Mouse (Mus musculus) liver, embryonic 14.5 days (tissue): ENCODE data around the gene Igf1r. TPM values are rescaled to one million over a fixed set of nuclear protein-coding genes. Genes with fewer than 3 reads are reported as not detected.

Experiments used
- ATAC-seq: fragments of 200-750 bp; cut with Nextera tagmentation; 2 replicates; pipeline ENCODE4 v1.8.0; 2017; ENCODE audit warnings: moderate number of reproducible peaks, mild to moderate bottlenecking, moderate library complexity; ENCODE audit not compliant: insufficient read depth
- DNase-seq, 3 experiments: peaks; one replicate each; pipeline ENCODE4 v3.0.0-alpha.2; 2012 to 2013; ENCODE audit warnings: low read depth in 3 of 3, low spot score in 3 of 3
- H3K27ac ChIP-seq: fragments of 300-500 bp; sonication (generic); 2 replicates; pipeline ENCODE4 v1.5.1; 2014; ENCODE audit warnings: moderate library complexity, mild to moderate bottlenecking, control low read depth, inconsistent platforms
- H3K27me3 ChIP-seq: fragments of 300-500 bp; sonication (generic); 2 replicates; pipeline ENCODE4 v1.6.1; 2014; ENCODE audit warnings: mild to moderate bottlenecking, low read length, moderate library complexity; ENCODE audit not compliant: control insufficient read depth, insufficient read depth
- H3K36me3 ChIP-seq: fragments of 300-500 bp; sonication (generic); replicated peaks from 2 replicates; pipeline ENCODE4 v1.6.1; 2014; ENCODE audit warnings: low read depth; ENCODE audit not compliant: control insufficient read depth, insufficient read depth
- H3K4me1 ChIP-seq, 2 experiments: fragments of 200-500 bp in 1 of 2; fragments of 300-500 bp in 1 of 2; sonication (generic) in 1 of 2; replicated peaks; 2 replicates each; pipeline ENCODE4 v1.6.1; 2012 to 2014; ENCODE audit warnings: antibody characterized with exemption in 1 of 2, inconsistent platforms in 1 of 2, low read length in 1 of 2; ENCODE audit not compliant: control insufficient read depth in 2 of 2, insufficient read depth in 2 of 2
- H3K4me2 ChIP-seq: fragments of 300-500 bp; sonication (generic); 2 replicates; pipeline ENCODE4 v1.6.1; 2014; ENCODE audit warnings: low read depth, mild to moderate bottlenecking, control low read depth, moderate library complexity
- H3K4me3 ChIP-seq, 2 experiments: fragments of 200-500 bp in 1 of 2; fragments of 300-500 bp in 1 of 2; sonication (generic) in 1 of 2; 2 replicates each; pipeline ENCODE4 v1.5.1; 2012 to 2014; ENCODE audit warnings: low read depth in 2 of 2, low read length in 2 of 2, mild to moderate bottlenecking in 2 of 2, control low read depth in 1 of 2, inconsistent platforms in 1 of 2, moderate library complexity in 1 of 2; ENCODE audit not compliant: insufficient read depth in 1 of 2
- H3K9ac ChIP-seq: fragments of 300-500 bp; sonication (generic); replicated peaks from 2 replicates; pipeline ENCODE4 v1.6.1; 2014; ENCODE audit warnings: mild to moderate bottlenecking, control low read depth, moderate library complexity
- H3K9me3 ChIP-seq: fragments of 300-500 bp; sonication (generic); 2 replicates; pipeline ENCODE4 v1.6.1; 2016; ENCODE audit warnings: low read length, mixed read lengths; ENCODE audit not compliant: control insufficient read depth
- CTCF ChIP-seq: IDR thresholded peaks from 2 replicates; pipeline ENCODE4 v1.5.1; 2016; ENCODE audit warnings: antibody characterized with exemption, low read depth, control low read depth
- EP300 ChIP-seq: IDR thresholded peaks from 2 replicates; pipeline ENCODE4 v1.6.1; 2016; ENCODE audit warnings: antibody characterized with exemption, low read depth
- WGBS: fragments of 180-500 bp; shearing (Covaris S2); extraction: QIAGEN DNeasy Blood & Tissue Kit; methylation state at CpG from one replicate; pipeline ENCODE4 v1.1.7; 2014; ENCODE audit not compliant: insufficient replicate concordance; 5-methylcytosine and 5-hydroxymethylcytosine counted together
- polyA plus RNA-seq, 2 experiments: library from polyadenylated mRNA; depleted of rRNA in 1 of 2; stranded (reverse) in 1 of 2; unstranded in 1 of 2; fragments of >200 nt; fragmentation: Nextera tagmentation in 1 of 2; extraction: Ambion mirVana in 1 of 2; gene quantifications; 2 replicates each; pipeline versions ENCODE4 v1.2.1 to v1.2.3; 2012 to 2014

Igf1r gene
- polyA plus RNA-seq, 2 experiments, result 2.3 to 2.5 TPM

- WGBS, result 75% methylated on average over 13 of the region's 13 CpGs
- H3K4me1 ChIP-seq, result no peaks in the 10 kb centered on the region
- H3K9ac ChIP-seq, result no peak overlapping the region
- TF ChIP-seq EP300, result no peak
- TF ChIP-seq CTCF, result no peak
- ATAC-seq (no peak), DNase-seq (no peak)
- no peaks in the 10 kb centered on the region for H3K9me3 ChIP-seq
- H3K27ac ChIP-seq, result no peak overlapping the region
- H3K36me3 ChIP-seq, result no peaks in the 10 kb centered on the region; the same call in 1 of the 2 replicates
- no peak overlapping the region for H3K4me3 ChIP-seq
- no peak overlapping the region for H3K4me2 ChIP-seq
- H3K27me3 ChIP-seq, result no peaks in the 10 kb centered on the region
Observed at GRCm38 (mm10) chr7:68223356-68223808, 270.8 kb downstream of the Igf1r start.

- no peak overlapping the region for H3K4me3 ChIP-seq
- ATAC-seq (no peak), DNase-seq (no peak)
- WGBS, result 86% methylated on average over 5 of the region's 5 CpGs
- TF ChIP-seq EP300, result no peak
- TF ChIP-seq CTCF, result no peak
- H3K9me3 ChIP-seq, result no peaks in the 10 kb centered on the region
- H3K9ac ChIP-seq, result no peak overlapping the region
- H3K27me3 ChIP-seq, result no peaks in the 10 kb centered on the region
- no peak overlapping the region for H3K4me2 ChIP-seq
- H3K36me3 ChIP-seq, result no peaks in the 10 kb centered on the region; the same call in 1 of the 2 replicates
- H3K4me1 ChIP-seq, result no peaks in the 10 kb centered on the region
- no peak overlapping the region for H3K27ac ChIP-seq
Observed at GRCm38 (mm10) chr7:68224006-68224405, 271.4 kb downstream of the Igf1r start.

GRCm38 (mm10) chr7:68225427-68226054 lies 272.9 kb downstream of the Igf1r start:
- Histone ChIP-seq H3K9ac (no peak overlapping the region), H3K4me3 (no peak overlapping the region), H3K4me1 (no peaks in the 10 kb centered on the region), H3K27me3 (no peaks in the 10 kb centered on the region), H3K36me3 (no peaks in the 10 kb centered on the region), H3K9me3 (no peaks in the 10 kb centered on the region), H3K27ac (no peak overlapping the region), H3K4me2 (no peak overlapping the region)
- no peak for TF ChIP-seq EP300
- TF ChIP-seq CTCF, result no peak
- ATAC-seq, result no peak
- no peak for DNase-seq
- 56% methylated on average over 9 of the region's 9 CpGs for WGBS

- Histone ChIP-seq H3K27me3 (no peaks in the 10 kb centered on the region), H3K4me2 (no peak overlapping the region), H3K9me3 (no peaks in the 10 kb centered on the region), H3K36me3 (no peaks in the 10 kb centered on the region), H3K4me1 (no peaks in the 10 kb centered on the region), H3K27ac (no peak overlapping the region), H3K4me3 (no peak overlapping the region), H3K9ac (no peak overlapping the region)
- ATAC-seq (no peak), DNase-seq (no peak)
- WGBS, result 63% methylated on average over 11 of the region's 11 CpGs
- TF ChIP-seq CTCF (no peak), EP300 (no peak)
Observed at GRCm38 (mm10) chr7:68227021-68227420, 274.4 kb downstream of the Igf1r start.

- no peaks in the 10 kb centered on the region for H3K36me3 ChIP-seq
- H3K9me3 ChIP-seq, result no peaks in the 10 kb centered on the region
- WGBS, result 42% methylated on average over 4 of the region's 4 CpGs
- H3K4me2 ChIP-seq, result no peak overlapping the region
- no peaks in the 10 kb centered on the region for H3K4me1 ChIP-seq
- no peak overlapping the region for H3K4me3 ChIP-seq
- TF ChIP-seq CTCF, result no peak
- TF ChIP-seq EP300, result no peak
- ATAC-seq (no peak), DNase-seq (no peak)
- H3K27ac ChIP-seq, result no peak overlapping the region
- no peaks in the 10 kb centered on the region for H3K27me3 ChIP-seq
- H3K9ac ChIP-seq, result no peak overlapping the region
Observed at GRCm38 (mm10) chr7:68227621-68228020, 275.0 kb downstream of the Igf1r start.
